Mouse (Mus musculus) kidney, adult 8-10 months (tissue): Measurements from ENCODE around the gene Samd1.
"Not testable (repeated sequence)": the region's sequence is repeated elsewhere in the genome, so short reads cannot be mapped to it uniquely, and the experiment has no call there.

ENCODE experiments used
- DNase-seq, 2 experiments: peaks; one replicate each; pipeline ENCODE4 v3.0.0; 2022

Gene Samd1

GRCm38 (mm10) chr8:83989243-83989642 lies 8.2 kb upstream of the Samd1 start:
- no peak for DNase-seq

DNA sequence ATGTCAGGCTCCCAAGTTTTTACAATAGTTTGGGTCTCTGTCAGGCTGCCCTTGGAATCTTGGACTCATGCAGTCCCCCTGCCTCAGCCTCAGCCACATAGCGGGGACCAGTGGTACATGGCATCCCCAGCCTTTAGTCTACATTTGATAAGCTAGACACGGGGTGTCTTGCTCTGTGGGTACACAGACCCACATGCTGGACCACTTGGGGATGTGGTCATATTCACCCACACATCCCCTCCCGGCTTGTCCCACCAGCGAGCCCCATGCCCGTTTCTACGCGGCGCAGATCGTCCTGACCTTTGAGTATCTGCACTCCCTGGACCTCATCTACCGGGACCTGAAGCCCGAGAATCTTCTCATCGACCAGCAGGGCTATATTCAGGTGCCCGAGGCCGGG lies 7.3 kb upstream of the Samd1 start:
- DNase-seq: no peak

DNA sequence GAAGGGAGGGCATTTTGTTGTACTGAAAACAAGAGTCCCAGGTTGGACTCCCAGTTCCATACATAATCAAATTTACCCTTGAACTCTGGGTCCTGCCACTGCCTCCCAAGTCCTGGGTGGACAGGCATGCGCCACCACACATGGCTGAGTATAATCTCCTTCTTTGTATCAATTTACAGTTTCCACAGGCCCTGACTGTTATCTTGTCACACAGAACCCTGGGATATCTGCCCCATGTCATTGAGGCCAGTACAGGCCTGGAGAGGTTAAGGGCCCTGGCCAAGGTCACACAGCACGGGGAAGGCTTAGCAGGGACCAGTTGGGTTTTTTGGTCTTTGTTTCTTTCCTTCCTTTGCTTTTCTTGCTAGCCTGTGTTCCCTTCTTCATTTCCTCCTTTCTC lies 5.0 kb upstream of the Samd1 start:
- DNase-seq: no peak

DNA sequence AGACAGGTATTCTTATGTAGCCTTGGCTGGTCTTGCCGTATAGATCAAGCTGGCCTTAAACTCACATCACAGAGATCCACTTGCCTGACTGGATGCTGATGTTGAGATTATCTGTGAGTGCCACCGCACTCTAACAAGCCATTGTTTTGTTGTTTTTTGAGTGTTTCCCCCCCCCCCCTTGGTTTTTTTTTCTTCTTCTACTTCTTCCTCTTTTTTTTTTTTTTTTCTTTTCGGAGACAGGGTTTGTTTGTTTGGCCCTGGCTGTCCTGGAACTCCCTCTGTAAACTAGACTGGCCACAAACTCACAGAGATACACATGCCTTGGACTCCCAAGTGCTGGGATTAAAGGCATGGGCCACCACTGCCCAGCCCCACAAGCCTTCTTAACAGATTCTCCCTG lies 3.4 kb upstream of the Samd1 start:
- DNase-seq: no peak

DNA sequence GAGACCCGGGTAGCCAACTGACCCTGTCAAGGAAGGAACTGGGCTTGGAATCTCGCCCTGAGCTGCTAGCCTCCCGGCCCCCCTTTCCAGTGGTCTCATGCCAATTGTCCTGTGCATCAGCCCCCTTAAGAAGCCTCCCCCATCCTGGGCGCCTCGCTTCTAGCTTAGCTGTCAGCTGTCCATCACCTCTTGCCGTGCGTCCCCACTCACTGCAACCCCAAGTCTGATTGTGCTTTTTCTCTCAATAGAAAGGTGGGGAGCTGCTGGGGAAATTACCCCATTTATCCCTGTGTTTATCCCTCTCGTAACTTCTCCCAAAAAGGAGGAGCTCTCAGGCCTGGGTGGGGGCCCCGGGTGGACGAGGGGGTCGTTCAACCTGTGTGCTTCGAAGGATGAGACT lies 1.5 kb upstream of the Samd1 start:
- no peak for DNase-seq

- peak; percentile 82 to 86 for DNase-seq
Observed at GRCm38 (mm10) chr8:83996567-83997505, 636 bp upstream of the Samd1 start.

DNA sequence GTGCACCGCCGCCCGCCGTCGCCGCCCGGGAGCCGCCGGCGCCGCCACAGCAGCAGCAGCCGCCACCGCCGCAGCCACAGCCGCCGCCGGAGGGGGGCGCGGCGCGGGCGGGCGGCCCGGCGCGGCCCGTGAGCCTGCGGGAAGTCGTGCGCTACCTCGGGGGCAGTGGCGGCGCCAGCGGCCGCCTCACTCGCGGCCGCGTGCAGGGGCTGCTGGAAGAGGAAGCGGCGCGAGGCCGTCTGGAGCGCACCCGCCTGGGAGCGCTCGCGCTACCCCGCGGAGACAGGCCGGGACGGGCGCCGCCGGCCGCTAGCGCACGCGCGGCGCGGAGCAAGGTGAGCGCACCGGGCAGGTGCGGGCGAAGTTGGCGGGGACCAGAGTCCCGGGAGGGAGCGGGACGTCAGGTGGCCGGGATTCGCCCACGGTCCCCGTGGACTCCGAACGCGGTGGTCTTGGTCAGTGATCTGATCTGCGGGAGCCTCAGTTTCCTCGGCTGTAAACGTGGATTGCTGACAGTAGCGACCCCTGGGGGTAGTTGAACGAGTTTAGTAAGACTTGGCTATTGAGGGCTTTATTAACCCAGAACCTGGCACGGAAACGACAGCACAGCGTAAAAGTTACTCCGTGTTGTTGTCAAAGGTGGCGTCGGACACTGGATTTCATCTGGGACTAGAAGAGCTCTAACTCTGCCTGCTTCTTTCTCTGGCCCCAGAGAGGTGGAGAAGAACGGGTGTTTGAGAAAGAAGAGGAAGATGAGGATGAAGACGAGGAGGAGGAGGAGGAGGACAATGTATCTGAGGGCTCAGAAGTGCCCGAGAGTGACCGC lies 972 bp downstream of the Samd1 start:
- peak; percentile 62 to 71 for DNase-seq

GRCm38 (mm10) chr8:83999057-83999705 lies 1.7 kb downstream of the Samd1 start:
- no peak for DNase-seq

GRCm38 (mm10) chr8:83999825-84000224 lies 2.4 kb downstream of the Samd1 start:
- DNase-seq: no peak

- DNase-seq: no peak
Observed at GRCm38 (mm10) chr8:84001281-84002000, 4.0 kb downstream of the Samd1 start, which contains the start of gene 1700067K01Rik. Gene 1700067K01Rik, plus strand, starts transcription at chr8:84001502.

DNA sequence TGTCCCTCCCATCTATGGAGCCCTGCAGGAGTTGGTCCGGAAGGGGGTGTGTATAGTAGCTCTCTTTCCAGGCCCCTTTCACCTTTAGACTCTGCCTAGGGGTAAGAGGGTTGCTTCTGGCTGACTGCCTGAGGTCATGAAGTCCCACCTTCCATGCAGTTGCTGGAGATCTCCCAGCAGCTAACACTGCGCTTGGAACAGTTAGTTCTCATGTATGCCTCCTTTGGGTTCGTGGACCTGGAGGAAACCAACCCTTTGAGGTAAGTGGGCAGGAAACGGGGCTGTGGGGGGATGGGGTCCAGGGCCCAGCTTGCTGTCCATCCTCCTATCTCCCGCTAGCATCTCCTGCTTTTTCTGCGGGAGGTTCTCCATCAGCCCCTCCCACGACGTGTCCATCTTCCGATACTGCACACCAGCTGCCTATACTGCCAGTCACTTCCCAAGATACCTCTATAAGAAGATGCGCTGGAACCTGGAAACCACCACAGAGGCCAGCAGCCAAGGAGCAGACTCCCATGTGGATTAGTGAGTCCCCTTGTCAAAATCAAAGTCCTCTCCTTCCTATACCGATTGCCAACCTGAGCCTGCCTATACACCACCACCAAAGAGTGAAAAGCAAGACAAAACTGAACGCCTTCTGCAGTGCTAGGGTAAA lies 5.6 kb downstream of the Samd1 start:
- peak; percentile 65 to 67 for DNase-seq

- no peak for DNase-seq
Observed at GRCm38 (mm10) chr8:84003612-84004246, 6.3 kb downstream of the Samd1 start.

GRCm38 (mm10) chr8:84004533-84005201 lies 7.2 kb downstream of the Samd1 start:
- DNase-seq: peak; percentile 96 to 97

- DNase-seq: not testable (repeated sequence)
Observed at GRCm38 (mm10) chr8:84005502-84005901, 8.0 kb downstream of the Samd1 start.

DNA sequence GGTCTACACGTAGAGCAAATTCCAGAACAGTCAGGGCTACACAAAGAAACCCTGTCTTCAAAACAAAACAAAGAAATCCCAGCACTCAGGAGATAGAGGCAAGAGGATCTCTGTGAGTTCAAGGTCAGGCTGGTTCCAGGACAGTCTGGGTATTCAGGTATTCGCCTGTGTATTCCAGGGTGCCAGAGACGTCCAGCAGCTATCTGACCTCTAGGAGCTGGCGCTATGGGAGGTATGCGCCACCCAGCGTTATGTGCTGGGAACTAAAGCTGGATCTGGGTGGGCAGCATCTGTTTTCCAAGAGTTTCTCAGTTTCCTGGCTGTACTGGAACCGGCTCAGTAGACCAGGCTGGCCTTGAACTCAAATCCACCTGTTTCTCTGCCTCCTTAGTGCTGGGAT lies 10.9 kb downstream of the Samd1 start:
- no peak for DNase-seq

DNA sequence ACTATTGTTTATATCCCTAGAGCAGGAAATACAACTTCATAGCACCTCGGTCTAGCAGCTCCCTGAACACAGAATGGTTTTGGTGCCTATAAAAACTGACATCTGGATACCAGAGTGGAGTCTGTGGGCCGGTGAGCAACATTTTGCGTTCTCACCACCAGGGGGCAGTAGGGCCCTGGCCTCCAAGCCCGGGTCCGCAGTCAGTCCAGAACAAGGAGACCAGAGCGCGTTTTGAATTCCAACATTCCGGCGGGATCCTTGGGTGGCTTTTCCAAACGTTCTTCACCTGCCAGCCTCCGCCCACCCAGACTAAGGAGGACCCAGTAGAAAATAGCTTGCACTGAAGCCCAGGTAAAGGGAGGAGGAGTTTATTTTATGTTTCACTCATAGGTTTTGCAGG lies 12.4 kb downstream of the Samd1 start:
- DNase-seq: peak; percentile 88 to 94

DNA sequence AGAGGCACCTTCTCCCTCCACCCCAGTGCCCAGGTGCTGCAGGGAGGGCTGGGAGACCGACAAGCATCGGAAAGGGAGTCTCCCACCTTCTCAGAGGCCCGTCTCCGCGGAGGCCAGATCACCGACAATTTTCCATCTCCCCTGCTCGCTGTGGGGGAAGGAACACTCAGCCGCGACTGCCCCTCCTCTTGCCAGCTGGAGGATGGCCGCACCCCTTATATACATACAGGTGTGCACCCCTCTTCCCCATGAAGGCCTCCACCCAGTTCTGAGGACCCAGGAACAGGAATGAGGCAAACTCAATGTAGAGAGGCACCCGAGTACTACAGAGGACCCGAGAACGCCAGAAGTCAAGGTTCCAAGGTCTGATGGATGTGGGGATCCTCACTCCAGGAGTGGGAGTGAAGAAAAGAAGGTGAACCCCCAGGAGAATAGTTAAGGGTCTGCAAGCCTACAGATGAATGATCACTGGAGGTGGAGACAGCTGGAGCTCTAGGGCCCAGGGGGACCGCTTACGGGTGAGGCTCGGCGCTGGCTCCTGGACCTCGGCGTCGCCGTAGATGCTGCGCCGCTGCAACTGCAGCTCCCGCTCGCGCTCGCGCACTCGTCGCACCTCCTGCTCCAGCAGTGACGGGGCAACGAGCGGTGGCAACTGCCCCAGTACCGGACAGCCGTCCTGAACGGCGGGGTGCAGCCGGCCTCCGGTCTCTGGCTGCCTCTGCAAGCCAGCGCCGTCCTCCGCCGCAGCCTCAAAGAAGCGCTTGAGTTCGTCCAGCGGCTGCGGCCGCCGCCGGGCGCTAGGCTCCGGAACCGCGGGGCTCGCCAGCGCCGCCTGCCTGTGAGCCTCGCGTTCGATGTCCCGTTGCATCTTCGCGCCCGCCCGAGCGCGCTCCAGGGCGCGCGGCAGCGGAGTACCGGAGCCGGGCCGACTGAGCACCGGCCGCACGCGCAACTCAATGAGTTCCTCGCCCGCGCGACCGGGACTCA lies 13.4 kb downstream of the Samd1 start:
- DNase-seq: peak; percentile 57 to 78

DNA sequence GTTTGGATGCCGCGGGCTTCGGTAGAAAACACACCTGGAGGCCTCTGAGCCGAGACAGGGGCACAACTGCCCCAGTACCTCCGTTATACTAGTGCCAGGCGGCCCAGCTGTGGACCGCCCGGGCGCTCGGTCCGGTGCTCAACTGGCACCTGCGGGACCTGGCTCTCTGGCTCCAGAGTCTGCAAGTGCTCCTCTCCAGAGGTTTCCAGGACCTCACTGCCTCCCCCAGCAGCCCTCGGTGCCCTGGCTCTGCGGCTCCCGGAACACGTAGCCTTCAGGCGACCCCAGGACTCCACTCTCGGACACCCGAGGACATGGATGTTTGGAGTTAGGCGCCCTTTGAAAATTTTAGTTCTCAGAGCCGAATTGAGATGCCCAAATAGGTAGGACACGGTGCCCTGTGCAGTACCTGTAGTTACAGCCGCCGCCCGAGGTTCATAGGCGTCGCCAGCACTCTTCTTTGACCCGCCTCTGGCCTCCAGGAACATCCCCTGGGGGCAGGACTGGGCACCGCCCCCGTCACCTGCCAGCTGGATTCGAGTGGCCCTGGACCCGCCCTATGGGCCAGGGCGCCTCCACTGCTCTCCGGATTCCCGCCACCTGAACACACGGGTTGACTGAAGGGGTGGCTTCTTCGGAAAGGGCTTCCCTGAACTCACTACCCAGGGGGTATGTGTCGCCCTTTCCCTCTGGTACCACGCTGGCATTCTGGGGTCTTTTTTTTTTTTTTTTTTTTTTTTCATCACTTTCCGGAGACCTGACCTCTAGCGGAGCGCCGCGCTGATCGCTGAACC lies 14.4 kb downstream of the Samd1 start, which contains the start of gene 2210011C24Rik:
TSS of gene 2210011C24Rik (minus strand) at position 467 of the 794 bp plus-strand sequence.
- DNase-seq: peak; percentile 82 to 87
